Mouse (Mus musculus): ENCODE measurements around the gene Cd68.

The Cd68 gene

DNA sequence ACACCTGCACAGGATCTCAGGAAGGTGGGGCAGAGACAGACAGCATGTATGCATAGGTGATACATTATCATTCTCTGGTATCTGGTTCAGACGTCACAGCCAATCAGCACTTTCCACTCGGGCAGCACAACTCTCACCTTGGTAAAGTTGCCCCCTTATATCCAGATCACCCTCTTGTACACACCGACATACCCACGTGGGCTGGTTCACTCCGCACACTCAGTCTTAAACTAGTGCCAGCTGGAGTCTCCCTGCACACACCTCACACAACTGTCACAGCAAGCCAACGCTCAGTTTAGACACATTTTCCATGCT lies 29.1 kb upstream of the Cd68 start:
- DNase-seq (ENCODE audit: low spot score): no peak

GRCm38 (mm10) chr11:69693421-69693965 lies 27.5 kb upstream of the Cd68 start:
- DNase-seq (ENCODE audit: low spot score): no peak

DNA sequence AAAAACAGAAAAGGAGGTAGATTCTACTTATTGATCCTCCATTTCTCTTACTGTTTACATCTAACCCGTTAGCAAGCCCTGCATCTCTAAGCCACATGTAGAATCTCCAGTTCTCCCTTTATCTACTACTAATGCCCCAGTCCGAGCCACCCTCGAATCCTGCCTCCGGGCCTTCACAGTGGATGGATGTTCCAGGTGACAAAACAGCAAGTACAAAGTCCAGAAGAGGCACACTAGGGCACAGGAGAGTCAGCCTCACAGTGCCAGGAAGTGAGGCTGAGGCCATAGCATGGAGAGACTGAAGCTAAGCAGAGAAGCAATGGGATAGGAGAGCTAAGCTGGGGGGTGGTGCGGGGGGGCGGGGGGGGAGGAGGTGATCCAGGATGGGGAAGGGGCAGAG lies 26.9 kb upstream of the Cd68 start:
- DNase-seq (ENCODE audit: low spot score): no peak

GRCm38 (mm10) chr11:69692196-69692811 lies 26.4 kb upstream of the Cd68 start:
- no peak for DNase-seq (ENCODE audit: low spot score)

DNA sequence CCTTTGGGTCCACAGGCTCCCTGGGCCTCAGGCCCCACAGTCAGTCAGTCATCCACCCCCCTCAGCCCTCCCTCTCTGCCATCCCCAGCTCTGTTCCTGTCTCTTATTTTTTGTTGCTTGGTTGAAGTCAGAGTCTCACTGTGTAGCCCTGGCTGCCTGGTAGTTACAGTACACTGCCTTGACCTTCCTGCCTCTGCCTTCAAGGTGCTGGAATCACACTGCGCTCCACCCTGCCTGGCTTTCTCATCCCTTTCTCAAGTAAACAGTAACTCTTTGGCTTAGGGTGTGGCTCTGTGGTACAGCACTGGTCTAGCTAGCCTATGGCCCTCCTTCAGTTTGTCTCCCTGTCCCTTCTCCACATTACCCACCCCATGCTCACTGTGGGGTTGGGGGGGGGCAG lies 23.9 kb upstream of the Cd68 start:
- no peak for DNase-seq (ENCODE audit: low spot score)

GRCm38 (mm10) chr11:69687061-69687460 lies 21.1 kb upstream of the Cd68 start:
- DNase-seq (ENCODE audit: low spot score): no peak

- peak; percentile 72 for DNase-seq (ENCODE audit: low spot score)
Measured at GRCm38 (mm10) chr11:69686377-69686776, 20.4 kb upstream of the Cd68 start.

GRCm38 (mm10) chr11:69685526-69686148 lies 19.7 kb upstream of the Cd68 start, which contains the start of gene Tnfsf13:
Tnfsf13 (minus strand) TSS chr11:69685784.
- no peak for DNase-seq (ENCODE audit: low spot score)

DNA sequence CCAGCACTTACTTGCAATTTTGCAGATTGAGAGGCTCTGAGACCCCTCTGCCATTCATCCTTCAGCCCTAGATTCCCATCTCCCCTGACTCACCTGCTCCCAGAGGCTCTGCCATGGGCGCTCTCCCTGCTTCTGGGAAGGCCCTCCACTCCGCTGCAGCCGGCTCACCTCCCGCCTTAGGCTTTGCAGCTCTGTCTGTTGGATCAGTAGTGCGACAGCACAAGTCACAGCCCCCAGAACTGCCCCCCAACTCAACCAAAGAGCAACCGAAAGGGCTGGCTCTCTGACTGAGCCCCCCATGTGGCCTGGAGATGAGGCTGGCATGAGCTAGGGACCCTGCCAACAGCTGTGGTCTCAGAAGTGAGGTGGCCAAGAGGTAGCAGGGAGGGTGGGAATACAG lies 19.0 kb upstream of the Cd68 start:
- no peak for DNase-seq (ENCODE audit: low spot score)

DNA sequence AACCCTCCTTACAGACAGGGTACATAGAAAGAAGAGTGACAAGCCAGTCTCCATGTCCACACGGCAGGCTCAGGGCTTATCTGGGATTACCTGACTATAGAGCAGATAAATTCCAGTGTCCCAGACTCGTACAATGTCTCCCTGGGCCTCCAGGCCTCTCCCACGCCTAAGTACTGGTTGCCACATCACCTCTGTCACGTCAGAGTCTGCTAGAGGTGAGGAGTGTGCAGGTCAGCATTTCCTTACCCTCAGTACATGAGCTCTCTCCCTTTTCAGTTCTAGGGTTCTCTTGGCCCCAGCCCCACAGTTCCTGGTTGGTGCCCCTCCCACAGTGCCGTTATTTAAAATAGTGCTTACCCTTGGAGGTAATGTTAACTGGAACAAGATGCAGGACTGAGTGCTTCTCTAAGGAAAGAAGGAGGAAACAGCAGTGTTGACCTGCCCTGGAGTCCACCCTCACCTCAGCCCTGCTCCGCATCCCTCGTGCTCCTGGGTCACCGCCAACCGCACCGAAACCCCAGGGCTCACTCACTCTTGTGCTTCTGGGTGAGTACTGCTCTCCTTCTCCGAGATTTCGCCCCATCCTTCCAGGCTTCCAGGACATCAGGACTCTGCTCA lies 18.3 kb upstream of the Cd68 start:
- no peak for DNase-seq (ENCODE audit: low spot score)

- DNase-seq (ENCODE audit: low spot score): no peak
Measured at GRCm38 (mm10) chr11:69683576-69683975, 17.6 kb upstream of the Cd68 start.

DNA sequence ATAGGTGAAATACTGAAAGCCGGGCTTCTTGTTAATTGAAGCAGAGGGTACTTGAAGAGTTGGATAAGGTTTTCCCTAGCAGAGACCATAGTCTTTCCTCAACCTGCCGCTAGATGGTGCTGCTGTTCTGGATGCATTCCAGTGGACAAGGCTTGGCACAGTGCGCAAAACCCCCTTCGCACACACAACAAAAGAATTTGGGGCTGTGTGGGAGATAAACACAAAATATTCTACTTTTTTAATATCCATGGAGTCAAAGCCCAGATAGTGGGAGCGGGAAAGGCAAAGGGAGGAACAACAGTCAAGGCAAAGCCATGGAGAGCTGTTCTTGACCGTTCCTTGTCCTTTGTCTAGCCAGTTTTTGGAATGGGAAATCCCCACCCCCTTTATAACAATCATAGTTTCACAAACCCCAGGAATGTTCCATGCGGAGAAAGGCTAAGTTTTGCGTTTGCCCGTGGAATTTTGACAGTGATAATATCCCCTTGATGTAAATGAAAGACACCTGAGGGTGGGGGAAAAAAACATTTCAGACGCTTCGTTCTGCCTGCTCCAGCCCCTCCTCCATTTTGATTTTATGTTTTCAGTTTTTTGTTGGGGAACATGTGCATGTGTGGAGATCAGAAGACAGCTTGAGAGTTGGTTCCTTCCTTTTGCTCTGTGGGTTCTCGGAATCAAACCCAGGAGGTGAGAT lies 17.0 kb upstream of the Cd68 start:
- DNase-seq (ENCODE audit: low spot score): peak; percentile 64

DNA sequence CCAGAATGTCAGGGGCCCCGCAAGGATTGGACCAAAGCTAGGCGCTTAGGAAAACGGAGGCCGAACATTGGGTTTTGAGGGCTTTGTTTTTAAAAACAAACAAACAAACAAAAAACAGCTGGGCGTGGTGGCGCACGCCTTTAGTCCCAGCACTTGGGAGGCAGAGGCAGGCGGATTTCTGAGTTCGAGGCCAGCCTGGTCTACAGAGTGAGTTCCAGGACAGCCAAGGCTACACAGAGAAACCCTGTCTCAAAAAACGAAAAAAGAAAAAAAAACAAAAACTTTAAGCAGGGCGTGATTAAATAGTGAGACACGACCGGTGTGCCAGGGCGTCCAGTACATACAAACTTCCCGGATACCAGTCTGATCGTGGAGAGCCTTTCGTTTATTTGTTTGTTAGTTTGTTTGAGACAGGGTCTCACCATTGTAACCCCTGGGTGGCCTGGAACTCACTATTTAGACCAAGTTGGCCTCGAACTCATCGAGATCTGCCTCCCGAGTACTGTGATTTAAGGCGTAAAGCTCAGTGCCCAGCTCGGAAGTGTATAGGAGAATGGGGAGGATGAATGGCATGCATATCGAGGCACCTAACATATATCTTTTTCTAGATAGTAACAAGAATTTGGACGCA lies 16.4 kb upstream of the Cd68 start:
- DNase-seq (ENCODE audit: low spot score): no peak

DNA sequence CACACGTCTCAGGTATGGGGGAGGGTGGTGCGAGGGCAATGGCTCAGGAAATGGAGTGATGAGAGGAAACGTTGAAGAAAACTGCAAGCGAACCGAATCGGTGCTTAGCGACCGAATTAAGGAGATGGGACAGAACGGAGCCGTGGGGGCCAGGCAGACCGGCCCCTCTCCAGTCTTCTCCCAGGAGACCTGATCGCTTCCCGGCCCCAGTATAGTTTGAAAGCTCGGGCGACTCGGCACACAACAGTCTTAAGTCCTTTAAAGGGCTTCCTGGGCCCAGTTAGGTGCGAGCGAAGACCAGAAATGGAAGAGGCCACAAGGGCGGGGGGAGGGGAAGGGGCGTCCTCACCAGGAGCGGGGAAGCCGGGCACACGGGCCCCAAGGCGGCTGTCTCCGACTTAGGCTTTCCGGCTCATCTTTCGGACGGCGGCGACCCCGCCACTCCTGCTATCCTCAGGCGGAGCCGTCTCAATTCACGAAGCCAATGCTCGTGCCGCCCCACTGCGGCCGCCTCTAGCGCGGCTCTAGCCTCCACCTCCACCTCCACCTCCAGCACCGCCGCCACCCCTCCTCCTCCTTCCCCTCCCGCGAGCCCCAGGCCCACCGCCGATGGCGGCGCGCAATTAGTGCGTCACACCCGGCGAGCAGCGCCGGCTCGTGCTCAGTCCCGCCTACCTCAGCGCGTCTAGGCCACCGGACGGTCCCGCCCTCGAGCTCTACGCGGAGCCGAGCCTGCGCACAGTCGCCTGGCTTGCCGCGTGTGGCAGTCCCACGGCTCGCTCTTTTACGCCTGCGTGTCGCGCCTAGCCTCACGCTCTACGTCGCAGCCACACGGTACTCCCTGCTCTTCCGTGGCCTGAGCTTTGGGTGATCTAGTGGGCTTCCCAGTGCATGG lies 15.6 kb upstream of the Cd68 start, which contains the start of gene Senp3:
Gene Senp3, minus strand, starts transcription at position 771 of the 895 bp plus-strand sequence.
- peak; percentile 88 for DNase-seq (ENCODE audit: low spot score)

DNA sequence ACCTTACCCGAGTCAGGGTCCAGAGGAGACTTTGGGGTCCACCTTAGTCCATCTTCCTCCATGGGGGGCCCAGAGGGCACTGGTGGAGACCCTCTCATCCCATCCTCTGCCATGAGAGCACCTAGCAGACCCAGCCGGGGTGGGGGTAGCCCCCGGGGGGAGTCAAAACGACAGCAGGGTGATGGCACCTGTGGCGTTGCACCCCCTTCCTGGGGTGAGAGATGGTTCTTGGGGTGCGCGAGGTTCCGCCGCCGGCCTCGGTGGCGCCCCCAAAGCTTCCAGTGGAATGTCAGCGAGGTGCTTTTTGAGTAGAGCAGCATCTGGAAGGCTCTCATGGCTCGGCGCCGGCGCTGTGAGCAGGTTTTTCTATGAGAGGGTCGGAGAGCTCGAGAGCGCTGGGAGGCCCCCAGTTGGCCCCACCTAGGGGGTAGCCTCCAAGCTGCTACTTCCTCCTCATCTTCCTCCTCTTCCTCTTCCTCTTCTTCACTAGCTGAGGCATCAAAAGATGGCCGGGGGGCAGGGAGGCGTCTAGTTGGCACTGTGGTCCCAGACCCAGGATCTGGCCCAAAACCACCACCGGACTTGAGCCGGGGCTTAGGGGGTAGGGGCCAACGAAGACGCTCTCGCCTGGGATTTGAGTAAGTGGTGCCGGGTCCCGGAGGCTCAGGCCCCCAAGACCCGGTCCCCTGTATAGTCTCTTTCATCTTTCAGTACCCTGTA lies 14.3 kb upstream of the Cd68 start:
- DNase-seq (ENCODE audit: low spot score): no peak

- no peak for DNase-seq (ENCODE audit: low spot score)
Measured at GRCm38 (mm10) chr11:69679144-69679543, 13.2 kb upstream of the Cd68 start.

DNA sequence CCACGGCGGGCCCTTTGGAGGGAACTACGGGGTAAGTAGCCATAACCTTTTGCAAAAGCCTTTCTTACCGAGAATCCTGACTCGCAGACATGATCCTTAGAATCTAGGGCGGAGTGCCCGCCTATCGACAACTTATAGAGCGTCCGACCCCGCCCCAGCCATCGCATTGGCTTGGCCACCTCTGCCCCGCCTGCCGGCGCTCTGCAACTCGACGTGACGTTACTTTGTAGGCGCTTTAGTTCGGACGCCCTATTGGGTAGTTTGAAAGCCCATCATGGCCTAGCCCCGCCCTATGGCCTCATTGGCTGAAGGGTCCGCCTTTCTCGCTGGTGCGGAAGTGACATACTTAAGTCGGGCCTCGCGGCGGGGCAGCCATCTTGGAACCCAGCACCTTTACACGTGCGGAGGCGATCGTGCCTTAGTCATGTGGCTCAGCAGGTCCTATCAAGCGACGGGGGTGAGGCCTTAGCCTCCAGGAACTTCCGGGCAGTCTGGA lies 6.3 kb upstream of the Cd68 start, which contains the start of gene Eif4a1:
Gene Eif4a1, minus strand, starts transcription at position 213 of the 496 bp plus-strand sequence.
- DNase-seq (ENCODE audit: low spot score): peak; percentile 99

DNA sequence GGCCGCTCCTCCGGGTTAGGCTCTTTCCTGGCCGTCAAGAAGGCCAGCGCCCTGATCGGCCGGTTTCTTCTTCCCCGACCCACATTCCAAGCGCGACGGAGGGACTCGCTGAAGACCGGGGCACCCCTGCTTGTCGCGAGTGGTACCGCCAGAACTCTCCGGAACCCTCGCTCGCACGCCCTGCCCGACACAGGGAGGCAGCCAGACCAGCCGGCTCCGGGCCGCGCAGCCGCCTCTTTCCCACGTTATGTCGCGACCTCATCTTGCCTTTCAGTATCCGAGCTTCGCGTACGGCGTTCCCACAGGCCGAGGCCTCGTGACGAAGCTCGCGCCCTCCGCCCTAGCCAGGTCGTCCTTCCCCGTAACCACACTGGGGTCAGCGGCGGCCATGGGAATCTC lies 5.8 kb upstream of the Cd68 start:
- DNase-seq (ENCODE audit: low spot score): no peak

GRCm38 (mm10) chr11:69670786-69671725 lies 5.1 kb upstream of the Cd68 start:
- peak; percentile 83 for DNase-seq (ENCODE audit: low spot score)

Measured in urinary bladder, postnatal 10 days (tissue).